Mouse (Mus musculus) kidney, embryonic 15.5 days (tissue): ENCODE results near the gene Lyrm4. TPM values are rescaled to one million over a fixed set of nuclear protein-coding genes. Genes with fewer than 3 reads are reported as not detected.

Experiments
- ATAC-seq: fragments of 200-750 bp; cut with Nextera tagmentation; replicated peaks from 2 replicates; pipeline ENCODE4 v1.8.0; 2017; ENCODE audit warnings: moderate TSS enrichment; ENCODE audit not compliant: low FRiP score
- H3K27ac ChIP-seq: fragments of 300-500 bp; sonication (generic); 2 replicates; pipeline ENCODE4 v1.5.1; 2015; ENCODE audit warnings: mild to moderate bottlenecking, inconsistent platforms
- H3K27me3 ChIP-seq: fragments of 300-500 bp; sonication (generic); 2 replicates; pipeline ENCODE4 v1.6.1; 2015; ENCODE audit warnings: inconsistent platforms
- H3K36me3 ChIP-seq: fragments of 300-500 bp; sonication (generic); 2 replicates; pipeline ENCODE4 v1.6.1; 2015; ENCODE audit warnings: inconsistent platforms
- H3K4me1 ChIP-seq: fragments of 300-500 bp; sonication (generic); 2 replicates; pipeline ENCODE4 v1.6.1; 2015; ENCODE audit warnings: inconsistent platforms
- H3K4me2 ChIP-seq: fragments of 300-500 bp; sonication (generic); 2 replicates; pipeline ENCODE4 v1.6.1; 2015; ENCODE audit warnings: moderate library complexity, mild to moderate bottlenecking, inconsistent platforms
- H3K4me3 ChIP-seq: fragments of 300-500 bp; sonication (generic); replicated peaks from 2 replicates; pipeline ENCODE4 v1.5.1; 2015; ENCODE audit warnings: mild to moderate bottlenecking, inconsistent platforms
- H3K9ac ChIP-seq: fragments of 300-500 bp; sonication (generic); 2 replicates; pipeline ENCODE4 v1.6.1; 2015; ENCODE audit warnings: mild to moderate bottlenecking, inconsistent platforms
- H3K9me3 ChIP-seq: fragments of 300-500 bp; sonication (generic); replicated peaks from 2 replicates; pipeline ENCODE4 v1.6.1; 2016; ENCODE audit warnings: inconsistent platforms
- WGBS: fragments of 180-500 bp; shearing (Covaris S2); methylation state at CpG from one replicate; pipeline ENCODE4 v1.1.7; 2015; ENCODE audit warnings: mixed read lengths; 5-methylcytosine and 5-hydroxymethylcytosine counted together
- polyA plus RNA-seq: library from polyadenylated mRNA; unstranded; fragments of >200 nt; fragmentation: Nextera tagmentation; extraction: Ambion mirVana; gene quantifications from 2 replicates; pipeline ENCODE4 v1.2.1, GENCODE M21; 2015

The Lyrm4 gene
- polyA plus RNA-seq, 1 experiment from 2014 or later, result 23.3 TPM

DNA sequence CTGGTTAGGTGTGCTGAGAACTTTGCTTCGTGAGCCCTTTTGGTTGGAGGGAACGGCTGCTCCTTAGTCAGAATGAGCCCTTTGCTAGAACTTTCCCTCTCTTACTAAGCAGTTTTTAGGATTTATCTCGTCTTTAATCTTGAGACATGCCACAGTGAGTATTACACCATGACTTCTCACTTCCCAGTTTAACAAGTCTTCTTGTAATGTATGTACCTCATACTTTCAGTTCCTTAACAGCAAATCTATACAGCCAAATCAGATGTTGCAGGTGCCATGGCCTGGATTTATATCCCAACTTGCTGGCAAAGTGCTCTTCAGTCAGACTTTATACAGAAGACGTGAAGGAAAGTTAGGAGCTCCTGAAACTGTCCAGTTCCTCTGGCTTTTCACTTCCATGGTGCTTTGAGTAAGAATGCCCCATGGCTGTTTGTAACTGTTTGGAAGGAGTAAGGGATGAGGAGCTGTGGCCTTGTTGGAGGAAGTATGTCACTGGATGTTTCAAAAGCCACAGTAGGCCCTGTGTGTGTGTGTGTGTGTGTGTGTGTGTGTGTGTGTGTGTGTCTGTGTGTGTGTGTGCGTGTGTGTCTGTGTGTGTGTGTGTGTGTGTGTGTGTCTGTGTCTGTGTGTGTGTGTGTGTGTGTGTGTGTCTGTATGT, 14.8 kb upstream of the Lyrm4 start:
- H3K4me3 ChIP-seq, result no peak overlapping the region
- H3K9ac ChIP-seq, result no peak overlapping the region
- H3K27me3 ChIP-seq, result no peaks in the 10 kb centered on the region
- ATAC-seq, result no peak
- peaks cover 4% of the 10 kb centered on the region; the same call in 1 of the 2 replicates for H3K36me3 ChIP-seq
- no peaks in the 10 kb centered on the region for H3K9me3 ChIP-seq
- 80% methylated on average over 4 of the region's 5 CpGs for WGBS
- no peak overlapping the region for H3K4me2 ChIP-seq
- no peak overlapping the region for H3K27ac ChIP-seq
- no peaks in the 10 kb centered on the region for H3K4me1 ChIP-seq

DNA sequence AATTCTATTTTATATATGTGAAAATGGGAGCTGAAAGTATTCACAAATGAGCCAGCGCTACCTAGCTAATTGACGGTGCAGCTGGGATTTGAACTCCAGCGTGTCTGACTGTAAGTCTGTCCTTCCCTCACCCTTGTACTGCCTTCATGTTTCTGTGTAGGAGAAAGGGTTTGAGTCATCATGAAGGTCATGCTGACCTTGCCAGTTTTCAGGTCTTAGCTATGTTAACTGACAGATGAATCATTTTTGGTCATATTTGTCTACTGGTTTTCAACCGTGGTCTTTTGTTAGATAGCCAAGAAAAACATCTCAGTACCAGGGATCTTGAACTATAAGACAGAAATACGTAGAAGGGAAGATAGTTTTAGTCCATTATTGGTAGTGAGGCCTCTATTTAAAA, 14.1 kb upstream of the Lyrm4 start:
- H3K36me3 ChIP-seq, result peaks cover 4% of the 10 kb centered on the region; the same call in 1 of the 2 replicates
- H3K4me2 ChIP-seq, result no peak overlapping the region
- H3K4me1 ChIP-seq, result no peaks in the 10 kb centered on the region
- 75% methylated on average over 5 of the region's 5 CpGs for WGBS
- H3K4me3 ChIP-seq, result no peak overlapping the region
- no peak overlapping the region for H3K27ac ChIP-seq
- H3K9me3 ChIP-seq, result no peaks in the 10 kb centered on the region
- no peak for ATAC-seq
- no peaks in the 10 kb centered on the region for H3K27me3 ChIP-seq
- no peak overlapping the region for H3K9ac ChIP-seq

DNA sequence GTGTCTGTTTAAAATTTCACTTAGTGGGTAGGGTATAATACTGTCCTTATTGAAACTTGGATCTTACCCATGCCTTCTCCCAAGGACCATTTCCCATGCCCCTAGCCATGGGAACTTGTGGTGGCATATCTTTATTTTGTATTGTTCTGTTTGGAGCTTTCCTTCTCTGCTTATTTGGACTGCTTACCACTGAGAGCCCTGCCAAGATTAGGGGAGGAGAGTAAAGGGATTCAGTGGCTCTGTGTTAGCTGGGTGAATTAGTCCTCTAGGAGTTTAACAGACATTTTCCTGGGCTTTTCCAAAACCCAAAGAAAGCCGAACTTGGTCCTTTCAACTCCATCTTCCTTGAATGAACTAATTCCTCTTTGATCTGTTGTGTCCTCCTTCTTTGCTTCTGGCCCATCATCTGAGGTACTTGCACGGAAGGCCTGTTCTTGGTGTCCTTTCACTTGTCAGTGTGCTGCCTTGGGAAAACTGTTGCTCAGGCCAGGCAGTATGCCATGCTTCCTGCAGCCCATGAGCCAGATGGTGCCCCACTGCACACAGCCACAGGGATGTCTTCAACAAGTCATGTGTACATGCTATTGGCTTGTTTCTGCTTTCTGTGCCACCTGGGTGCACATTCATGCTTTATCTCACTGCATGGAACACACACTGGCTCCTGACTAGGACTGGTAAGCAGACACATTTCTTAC, 12.2 kb upstream of the Lyrm4 start:
- no peaks in the 10 kb centered on the region for H3K4me1 ChIP-seq
- peaks cover 4% of the 10 kb centered on the region; the same call in 1 of the 2 replicates for H3K36me3 ChIP-seq
- no peaks in the 10 kb centered on the region for H3K9me3 ChIP-seq
- H3K4me3 ChIP-seq, result no peak overlapping the region
- H3K4me2 ChIP-seq, result no peak overlapping the region
- no peak overlapping the region for H3K27ac ChIP-seq
- H3K9ac ChIP-seq, result no peak overlapping the region
- no peaks in the 10 kb centered on the region for H3K27me3 ChIP-seq
- no peak for ATAC-seq
- WGBS, result 95% methylated on average over 2 of the region's 2 CpGs

DNA sequence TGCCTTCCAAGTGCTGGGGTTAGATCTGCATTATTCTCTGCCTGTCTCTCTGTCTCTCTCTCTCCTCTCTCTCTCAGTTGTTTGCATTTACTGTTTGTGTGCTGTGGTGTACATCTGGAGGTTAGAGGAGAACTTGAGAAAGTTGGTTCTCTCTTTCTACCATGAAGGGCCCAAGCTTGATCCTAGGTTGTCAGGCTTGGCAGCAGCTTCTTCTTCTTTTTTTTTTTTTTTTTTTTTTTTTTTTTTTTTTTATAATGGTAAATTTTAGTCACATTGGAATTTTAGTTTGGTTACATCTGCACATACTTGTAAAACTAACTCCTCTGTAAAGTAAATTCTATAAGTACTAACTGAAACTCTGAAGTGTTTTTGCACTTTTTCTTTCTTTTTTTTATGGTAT, 3.3 kb upstream of the Lyrm4 start:
- H3K4me2 ChIP-seq, result no peak overlapping the region
- ATAC-seq, result no peak
- H3K36me3 ChIP-seq, result no peaks in the 10 kb centered on the region
- no peaks in the 10 kb centered on the region for H3K27me3 ChIP-seq
- peaks cover 11% of the 10 kb centered on the region; the same call in 1 of the 2 replicates for H3K4me1 ChIP-seq
- no peak overlapping the region for H3K4me3 ChIP-seq
- no peak overlapping the region for H3K9ac ChIP-seq
- H3K27ac ChIP-seq, result no peak overlapping the region
- no peaks in the 10 kb centered on the region for H3K9me3 ChIP-seq

DNA sequence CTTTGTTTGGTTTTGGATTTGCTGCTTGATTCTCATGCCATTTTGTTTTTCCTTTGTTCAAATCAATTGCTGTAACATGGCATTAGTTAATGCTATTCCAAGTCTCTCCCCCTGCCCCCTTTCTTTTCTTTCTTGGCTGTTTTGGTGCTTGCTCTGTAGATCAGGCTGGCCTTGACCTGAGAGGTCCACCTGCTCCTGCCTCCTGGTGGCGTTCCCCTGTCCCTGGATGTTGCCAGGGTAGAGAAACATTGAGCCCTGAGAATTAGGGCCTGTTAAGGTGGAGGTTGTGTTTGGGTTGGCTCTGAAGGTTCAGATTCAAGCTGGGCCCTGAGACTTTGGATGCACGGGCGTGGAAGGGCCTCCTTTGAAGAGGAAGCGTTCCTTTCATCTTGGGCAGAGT, 2.4 kb upstream of the Lyrm4 start:
- no peak overlapping the region for H3K4me2 ChIP-seq
- ATAC-seq, result no peak
- H3K4me1 ChIP-seq, result peaks cover 11% of the 10 kb centered on the region; the same call in 1 of the 2 replicates
- H3K4me3 ChIP-seq, result no peak overlapping the region
- H3K36me3 ChIP-seq, result no peaks in the 10 kb centered on the region
- H3K9ac ChIP-seq, result no peak overlapping the region
- WGBS, result 75% methylated on average over 4 of the region's 4 CpGs
- H3K27me3 ChIP-seq, result no peaks in the 10 kb centered on the region
- no peak overlapping the region for H3K27ac ChIP-seq
- H3K9me3 ChIP-seq, result no peaks in the 10 kb centered on the region

DNA sequence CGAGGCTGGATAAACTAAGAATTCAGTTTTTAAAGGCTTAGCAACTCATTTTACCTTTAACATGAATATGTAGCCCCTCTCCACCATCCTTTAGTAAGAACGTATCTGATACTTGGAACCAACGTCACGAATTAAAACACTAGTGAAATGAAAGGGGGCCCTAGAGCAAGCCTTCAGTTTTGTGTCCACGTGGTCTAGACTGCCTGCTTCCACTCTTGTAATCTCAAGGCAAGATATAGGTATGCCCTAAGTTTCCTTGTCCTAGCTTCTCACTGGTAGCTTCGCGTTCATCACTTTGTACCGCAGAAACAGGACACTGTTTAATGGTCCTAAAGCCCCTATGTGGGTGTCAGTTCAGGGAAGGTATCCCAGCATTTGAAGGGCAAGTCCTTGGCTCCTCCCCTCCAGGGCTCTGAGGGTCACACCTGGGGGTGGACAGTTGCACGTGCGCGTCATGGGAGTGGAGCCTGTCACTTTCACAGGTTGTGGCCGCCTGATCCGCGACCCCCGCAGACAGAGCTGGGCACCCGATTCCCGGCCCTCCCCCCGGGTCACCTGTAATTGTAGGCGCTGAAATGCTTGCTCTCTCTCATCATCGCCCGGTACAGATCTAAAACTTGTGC, 695 bp downstream of the Lyrm4 start:
- Histone ChIP-seq H3K27ac (peak overlapping the region; percentile 98; the same call in 1 of the 2 replicates), H3K4me2 (peak overlapping the region; percentile 87), H3K4me3 (peak overlapping the region; percentile 84), H3K27me3 (no peaks in the 10 kb centered on the region), H3K4me1 (peaks cover 11% of the 10 kb centered on the region; the same call in 1 of the 2 replicates), H3K9me3 (no peaks in the 10 kb centered on the region), H3K36me3 (no peaks in the 10 kb centered on the region), H3K9ac (peak overlapping the region; percentile 66)
- peak; percentile 37 for ATAC-seq
- 7% methylated on average over 21 of the region's 21 CpGs for WGBS

DNA sequence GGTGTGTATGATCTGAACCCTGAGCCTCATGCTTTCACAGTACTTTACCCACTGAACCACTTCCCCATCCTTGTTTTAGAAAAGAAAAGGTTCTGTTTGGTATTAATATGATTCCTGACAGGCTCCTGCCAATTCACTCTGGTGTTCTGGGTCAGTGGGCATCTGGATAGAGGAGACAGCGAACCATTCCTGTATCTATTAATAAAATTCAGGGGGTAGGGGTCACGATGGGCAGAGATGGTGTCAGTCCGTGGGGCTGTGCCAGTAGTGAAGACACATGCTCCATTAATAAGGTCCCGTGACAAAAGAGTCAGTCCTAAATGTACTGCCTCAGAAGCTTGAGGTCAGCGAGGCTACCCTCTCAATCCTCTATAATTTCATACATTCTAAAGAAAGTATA, 4.1 kb downstream of the Lyrm4 start:
- ATAC-seq, result no peak
- peaks cover 7% of the 10 kb centered on the region; the same call in 1 of the 2 replicates for H3K4me1 ChIP-seq
- H3K4me2 ChIP-seq, result no peak overlapping the region
- no peaks in the 10 kb centered on the region for H3K27me3 ChIP-seq
- no peaks in the 10 kb centered on the region for H3K36me3 ChIP-seq
- WGBS, result 86% methylated on average over 5 of the region's 5 CpGs
- no peak overlapping the region for H3K9ac ChIP-seq
- no peaks in the 10 kb centered on the region for H3K9me3 ChIP-seq
- H3K27ac ChIP-seq, result no peak overlapping the region
- H3K4me3 ChIP-seq, result no peak overlapping the region

DNA sequence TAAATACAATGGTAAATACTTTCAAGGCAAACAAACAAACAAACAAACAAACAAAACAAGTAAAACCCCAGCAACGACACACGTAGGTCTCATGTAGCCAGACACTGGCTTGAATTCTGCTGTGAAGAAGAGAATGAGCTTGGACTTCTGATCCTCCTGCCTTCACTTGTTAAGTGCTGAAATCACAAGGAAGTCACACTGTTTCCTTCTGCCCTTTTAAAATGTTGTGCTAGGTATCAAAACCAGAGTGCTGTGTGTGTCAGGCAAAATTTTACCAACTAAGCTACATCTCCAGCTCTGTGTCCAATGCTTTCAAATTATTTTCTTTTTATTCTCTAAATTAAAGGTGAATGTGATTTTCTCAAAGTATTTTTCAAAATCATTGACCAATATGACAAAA, 6.0 kb downstream of the Lyrm4 start:
- H3K27me3 ChIP-seq, result no peaks in the 10 kb centered on the region
- H3K9me3 ChIP-seq, result no peaks in the 10 kb centered on the region
- no peak overlapping the region for H3K27ac ChIP-seq
- 93% methylated on average over 2 of the region's 2 CpGs for WGBS
- no peaks in the 10 kb centered on the region for H3K36me3 ChIP-seq
- H3K9ac ChIP-seq, result no peak overlapping the region
- no peak for ATAC-seq
- H3K4me1 ChIP-seq, result peaks cover 3% of the 10 kb centered on the region; the same call in 1 of the 2 replicates
- no peak overlapping the region for H3K4me3 ChIP-seq
- no peak overlapping the region for H3K4me2 ChIP-seq

DNA sequence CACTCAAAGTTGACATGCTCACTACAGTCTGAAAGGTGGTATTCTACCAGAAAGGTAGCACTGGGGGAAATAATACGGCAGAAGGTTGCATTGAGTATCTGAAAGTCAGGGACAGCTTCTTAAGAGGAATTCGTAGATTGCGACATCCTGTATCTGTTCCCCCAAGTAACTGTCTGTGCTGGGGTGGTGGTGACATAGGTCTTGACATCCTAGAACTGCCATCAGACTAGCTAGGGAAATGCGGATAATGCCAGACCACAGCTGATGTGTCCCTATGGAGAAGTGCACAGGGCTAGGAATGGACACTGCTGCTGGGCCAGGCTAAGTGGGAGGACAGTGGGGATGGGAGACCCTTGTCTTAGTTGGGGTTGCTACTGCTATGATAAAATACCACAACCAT, 8.8 kb downstream of the Lyrm4 start:
- H3K4me3 ChIP-seq, result no peak overlapping the region
- no peak overlapping the region for H3K27ac ChIP-seq
- no peaks in the 10 kb centered on the region for H3K9me3 ChIP-seq
- no peaks in the 10 kb centered on the region for H3K27me3 ChIP-seq
- ATAC-seq, result no peak
- no peak overlapping the region for H3K4me2 ChIP-seq
- H3K4me1 ChIP-seq, result no peaks in the 10 kb centered on the region
- no peaks in the 10 kb centered on the region for H3K36me3 ChIP-seq
- WGBS, result 95% methylated on average over 4 of the region's 4 CpGs
- H3K9ac ChIP-seq, result no peak overlapping the region

DNA sequence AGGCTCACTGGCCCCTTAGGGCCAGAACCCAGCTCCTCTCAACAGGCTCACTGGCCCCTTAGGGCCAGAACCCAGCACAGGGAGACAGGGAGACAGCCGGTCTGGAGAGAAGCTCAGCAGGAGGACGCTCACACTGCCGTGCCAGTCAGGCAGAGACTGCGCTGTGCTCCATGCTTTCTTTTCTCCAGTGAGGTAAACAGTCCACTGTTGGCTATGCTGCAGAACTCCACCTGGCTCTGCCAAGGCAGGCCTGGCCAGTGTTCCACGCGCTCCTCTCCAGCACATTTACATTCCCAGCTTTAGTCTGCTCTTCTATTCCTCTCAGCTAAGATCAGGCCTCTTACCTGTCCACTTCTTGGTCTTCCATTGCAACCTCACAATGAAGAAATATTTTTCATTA, 11.7 kb downstream of the Lyrm4 start:
- WGBS, result 89% methylated on average over 6 of the region's 6 CpGs
- no peak for ATAC-seq
- Histone ChIP-seq H3K36me3 (no peaks in the 10 kb centered on the region), H3K27ac (no peak overlapping the region), H3K4me3 (no peak overlapping the region), H3K4me2 (no peak overlapping the region), H3K9me3 (no peaks in the 10 kb centered on the region), H3K4me1 (no peaks in the 10 kb centered on the region), H3K27me3 (no peaks in the 10 kb centered on the region), H3K9ac (no peak overlapping the region)

DNA sequence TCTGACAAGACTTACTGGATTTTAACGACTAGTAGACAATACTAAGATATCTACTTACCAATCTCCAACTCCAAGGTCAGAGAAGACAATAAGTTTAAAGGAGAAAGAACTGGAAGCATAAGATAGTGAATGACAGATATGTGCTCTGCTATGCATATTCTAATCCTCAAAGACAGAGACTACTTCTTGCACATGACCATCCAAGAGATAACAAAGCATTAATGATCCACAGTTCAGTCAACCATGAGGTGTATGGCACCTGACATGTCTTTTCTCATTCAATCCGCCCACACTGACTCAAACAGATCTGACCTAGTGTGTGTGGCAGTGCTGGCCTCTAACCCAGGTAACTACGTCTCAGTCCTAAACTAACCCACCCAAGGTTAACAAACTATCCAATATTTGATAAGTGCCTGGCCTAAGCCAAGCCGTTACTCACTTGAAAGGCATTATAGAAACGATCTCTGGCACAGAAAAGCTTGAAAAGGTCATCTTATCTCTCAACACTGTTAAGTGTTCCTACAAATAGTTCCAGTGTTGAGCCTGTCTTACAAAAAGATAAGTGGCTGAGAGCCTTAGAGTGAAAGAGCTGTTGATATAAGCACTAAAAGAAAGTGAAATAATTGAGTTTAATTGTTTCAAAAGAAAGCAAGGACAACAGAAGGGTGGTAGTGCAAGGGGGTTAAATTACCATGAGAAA, 20.5 kb downstream of the Lyrm4 start:
- no peak for ATAC-seq
- H3K27me3 ChIP-seq, result no peaks in the 10 kb centered on the region
- no peak overlapping the region for H3K4me3 ChIP-seq
- no peaks in the 10 kb centered on the region; the same call in 1 of the 2 replicates for H3K36me3 ChIP-seq
- WGBS, result 74% methylated on average over 5 of the region's 5 CpGs
- H3K4me2 ChIP-seq, result no peak overlapping the region
- no peaks in the 10 kb centered on the region for H3K9me3 ChIP-seq
- no peak overlapping the region for H3K9ac ChIP-seq
- no peaks in the 10 kb centered on the region for H3K4me1 ChIP-seq
- H3K27ac ChIP-seq, result no peak overlapping the region

DNA sequence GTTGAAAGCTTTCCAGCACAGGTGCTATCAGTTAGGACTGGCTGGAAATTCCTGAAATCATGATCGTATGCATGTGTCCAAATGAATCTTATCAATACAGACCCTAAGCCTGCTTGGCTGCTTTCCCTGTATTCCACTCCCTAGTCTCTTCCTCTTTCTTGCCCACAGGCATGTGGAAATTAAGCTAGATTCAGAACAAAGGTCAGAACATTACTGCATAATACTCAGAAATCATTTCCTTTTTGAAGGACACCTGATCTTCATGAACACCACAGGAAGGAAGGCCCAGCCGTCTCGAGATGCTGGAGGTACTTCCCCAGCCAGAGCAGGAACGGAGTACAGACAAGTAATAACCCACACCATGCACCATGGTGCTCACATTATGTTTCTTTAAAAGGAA, 29.2 kb downstream of the Lyrm4 start:
- 77% methylated on average over 4 of the region's 4 CpGs for WGBS

More for the DNA sequence above, 29.2 kb downstream of the Lyrm4 start:
- Histone ChIP-seq H3K27ac (no peak overlapping the region), H3K4me2 (no peak overlapping the region), H3K4me1 (0 out of 2 replicates have a peak, but pooled peaks cover 2% of the 10 kb centered on the region), H3K36me3 (peaks cover 11% of the 10 kb centered on the region), H3K9ac (no peak overlapping the region), H3K27me3 (no peaks in the 10 kb centered on the region), H3K4me3 (no peak overlapping the region), H3K9me3 (no peaks in the 10 kb centered on the region)
- ATAC-seq, result no peak
